Mouse (Mus musculus) embryonic facial prominence, embryonic 14.5 days (tissue): ENCODE measurements around the gene Mtln. TPM values are rescaled to one million over a fixed set of nuclear protein-coding genes. Genes with fewer than 3 reads are reported as not detected.

Experiments
- ATAC-seq: fragments of 200-750 bp; cut with Nextera tagmentation; 2 replicates; pipeline ENCODE4 v1.8.0; 2017; ENCODE audit warnings: low read depth, moderate number of reproducible peaks, moderate TSS enrichment
- DNase-seq: peaks from one replicate; pipeline ENCODE4 v3.0.0-alpha.2; 2015; ENCODE audit warnings: low spot score
- H3K27ac ChIP-seq: fragments of 300-500 bp; sonication (generic); replicated peaks from 2 replicates; pipeline ENCODE4 v1.5.1; 2014; ENCODE audit warnings: low read depth, mild to moderate bottlenecking, low read length, moderate library complexity
- H3K27me3 ChIP-seq: fragments of 300-500 bp; sonication (generic); replicated peaks from 2 replicates; pipeline ENCODE4 v1.6.1; 2014; ENCODE audit warnings: low read length; ENCODE audit not compliant: control insufficient read depth, insufficient read depth
- H3K36me3 ChIP-seq: fragments of 300-500 bp; sonication (generic); 2 replicates; pipeline ENCODE4 v1.6.1; 2014; ENCODE audit warnings: low read length, mixed read lengths; ENCODE audit not compliant: control insufficient read depth, insufficient read depth
- H3K4me1 ChIP-seq: fragments of 300-500 bp; sonication (generic); 2 replicates; pipeline ENCODE4 v1.6.1; 2014; ENCODE audit warnings: antibody characterized with exemption, low read length; ENCODE audit not compliant: control insufficient read depth, insufficient read depth
- H3K4me2 ChIP-seq: fragments of 300-500 bp; sonication (generic); 2 replicates; pipeline ENCODE4 v1.6.1; 2014; ENCODE audit warnings: low read depth, mild to moderate bottlenecking, low read length, moderate library complexity, mixed read lengths
- H3K4me3 ChIP-seq: fragments of 300-500 bp; sonication (generic); 2 replicates; pipeline ENCODE4 v1.5.1; 2014; ENCODE audit warnings: low read depth, mild to moderate bottlenecking, low read length
- H3K9ac ChIP-seq: fragments of 300-500 bp; sonication (generic); 2 replicates; pipeline ENCODE4 v1.6.1; 2014; ENCODE audit warnings: low read depth, mild to moderate bottlenecking, low read length, moderate library complexity, mixed read lengths
- H3K9me3 ChIP-seq: fragments of 300-500 bp; sonication (generic); 2 replicates; pipeline ENCODE4 v1.6.1; 2016; ENCODE audit warnings: low read length; ENCODE audit not compliant: control insufficient read depth
- WGBS: fragments of 180-500 bp; shearing (Covaris S2); extraction: QIAGEN DNeasy Blood & Tissue Kit; methylation state at CpG from one replicate; pipeline ENCODE4 v1.1.7; 2014; 5-methylcytosine and 5-hydroxymethylcytosine counted together
- polyA plus RNA-seq: library from polyadenylated mRNA; unstranded; fragments of >200 nt; fragmentation: Nextera tagmentation; extraction: Ambion mirVana; gene quantifications from 2 replicates; pipeline ENCODE4 v1.2.1, GENCODE M21; 2014

Gene Mtln
- polyA plus RNA-seq = 38.4 and 42.2 TPM in 2 replicates

- peak; percentile 96 for DNase-seq
- peak within 1 kb of the TSS; percentile 72 for H3K4me3 ChIP-seq
- H3K4me2 ChIP-seq = peak within 1 kb of the TSS; percentile 74
- no peaks in the 10 kb centered on the region for H3K27me3 ChIP-seq
- no peaks in the 10 kb centered on the region for H3K9me3 ChIP-seq
- peak; percentile 97 for ATAC-seq
- 2% methylated on average over 37 of the region's 37 CpGs for WGBS
- H3K27ac ChIP-seq = peak within 1 kb of the TSS; percentile 78
- H3K9ac ChIP-seq = peak within 1 kb of the TSS; percentile 81
- H3K36me3 ChIP-seq = no peaks in the 10 kb centered on the region
- H3K4me1 ChIP-seq = peaks cover 20% of the 10 kb centered on the region
These were observed at the start of gene Mtln for GRCm38 (mm10) chr2:127791919-127792603. Gene Mtln (minus strand): TSS chr2:127792488.

- no peak overlapping the region for H3K27ac ChIP-seq
- no peak overlapping the region for H3K9ac ChIP-seq
- H3K4me3 ChIP-seq = no peak overlapping the region
- ATAC-seq (no peak), DNase-seq (no peak)
- H3K27me3 ChIP-seq = peaks cover 34% of the 10 kb centered on the region
- WGBS = 78% methylated on average over 1 of the region's 1 CpGs
- H3K9me3 ChIP-seq = no peaks in the 10 kb centered on the region
- no peak overlapping the region for H3K4me2 ChIP-seq
- H3K4me1 ChIP-seq = no peaks in the 10 kb centered on the region
- H3K36me3 ChIP-seq = no peaks in the 10 kb centered on the region
These were observed 49.1 kb upstream of the Mtln start for GRCm38 (mm10) chr2:127841402-127841801.

- H3K27me3 ChIP-seq = peaks cover 34% of the 10 kb centered on the region
- H3K9me3 ChIP-seq = no peaks in the 10 kb centered on the region
- H3K27ac ChIP-seq = no peak overlapping the region
- 19% methylated on average over 11 of the region's 11 CpGs for WGBS
- no peak overlapping the region for H3K4me3 ChIP-seq
- no peaks in the 10 kb centered on the region for H3K36me3 ChIP-seq
- DNase-seq (no peak), ATAC-seq (no peak)
- no peaks in the 10 kb centered on the region for H3K4me1 ChIP-seq
- H3K4me2 ChIP-seq = no peak overlapping the region
- no peak overlapping the region for H3K9ac ChIP-seq
These were observed 47.1 kb upstream of the Mtln start for GRCm38 (mm10) chr2:127839425-127839824.

- no peaks in the 10 kb centered on the region for H3K36me3 ChIP-seq
- no peak for ATAC-seq
- no peak within 1 kb of the TSS for H3K9ac ChIP-seq
- peaks cover 34% of the 10 kb centered on the region for H3K27me3 ChIP-seq
- no peak within 1 kb of the TSS for H3K4me2 ChIP-seq
- no peaks in the 10 kb centered on the region for H3K9me3 ChIP-seq
- DNase-seq = no peak
- no peak within 1 kb of the TSS for H3K4me3 ChIP-seq
- 63% methylated on average over 7 of the region's 7 CpGs for WGBS
- no peak within 1 kb of the TSS for H3K27ac ChIP-seq
- no peaks in the 10 kb centered on the region for H3K4me1 ChIP-seq
These were observed 46.3 kb upstream of the Mtln start, which contains the start of gene Acoxl for GRCm38 (mm10) chr2:127838576-127838975. Gene Acoxl (plus strand): TSS chr2:127838876.

GRCm38 (mm10) chr2:127832833-127833190, 40.5 kb upstream of the Mtln start:
- ATAC-seq = no peak
- Histone ChIP-seq H3K36me3 (peaks cover 5% of the 10 kb centered on the region; the same call in 1 of the 2 replicates), H3K9ac (no peak overlapping the region), H3K27me3 (peaks cover 3% of the 10 kb centered on the region; the same call in 1 of the 2 replicates), H3K27ac (no peak overlapping the region), H3K4me2 (no peak overlapping the region), H3K4me1 (no peaks in the 10 kb centered on the region; the same call in 1 of the 2 replicates), H3K9me3 (no peaks in the 10 kb centered on the region), H3K4me3 (no peak overlapping the region)
- 11% methylated on average over 2 of the region's 2 CpGs for WGBS
- peak; percentile 49 for DNase-seq

GRCm38 (mm10) chr2:127832103-127832832, 40.0 kb upstream of the Mtln start:
- Histone ChIP-seq H3K9me3 (no peaks in the 10 kb centered on the region), H3K4me3 (peak overlapping the region; percentile 74), H3K36me3 (peaks cover 6% of the 10 kb centered on the region), H3K4me2 (peak overlapping the region; percentile 80), H3K27me3 (no peaks in the 10 kb centered on the region; the same call in 1 of the 2 replicates), H3K9ac (peak overlapping the region; percentile 32; the same call in 1 of the 2 replicates), H3K4me1 (no peaks in the 10 kb centered on the region; the same call in 1 of the 2 replicates), H3K27ac (no peak overlapping the region)
- no peak for DNase-seq
- 38% methylated on average over 11 of the region's 11 CpGs for WGBS
- peak; percentile 54; the same call in 1 of the 2 replicates for ATAC-seq

- Histone ChIP-seq H3K9me3 (no peaks in the 10 kb centered on the region), H3K4me2 (peak within 1 kb of the TSS; percentile 80), H3K4me3 (peak within 1 kb of the TSS; percentile 74), H3K27me3 (no peaks in the 10 kb centered on the region), H3K9ac (peak within 1 kb of the TSS; percentile 63), H3K36me3 (peaks cover 10% of the 10 kb centered on the region), H3K27ac (no peak within 1 kb of the TSS), H3K4me1 (no peaks in the 10 kb centered on the region; the same call in 1 of the 2 replicates)
- DNase-seq (peak; percentile 98), ATAC-seq (peak; percentile 98)
- WGBS = 0% methylated on average over 45 of the region's 56 CpGs
These were observed 39.3 kb upstream of the Mtln start, which contains the start of gene Bub1 for GRCm38 (mm10) chr2:127831401-127832102. Gene Bub1 (minus strand): TSS chr2:127831865.

GRCm38 (mm10) chr2:127789651-127790270, 2.5 kb downstream of the Mtln start:
- DNase-seq = no peak
- 0 out of 2 replicates have a peak overlapping the region, but pooled peaks have one; percentile 78 for H3K9ac ChIP-seq
- no peaks in the 10 kb centered on the region for H3K9me3 ChIP-seq
- ATAC-seq = no peak
- H3K4me2 ChIP-seq = peak overlapping the region; percentile 77
- peak overlapping the region; percentile 81 for H3K4me3 ChIP-seq
- H3K36me3 ChIP-seq = no peaks in the 10 kb centered on the region
- no peaks in the 10 kb centered on the region for H3K27me3 ChIP-seq
- H3K27ac ChIP-seq = 0 out of 2 replicates have a peak overlapping the region, but pooled peaks have one; percentile 59
- peaks cover 20% of the 10 kb centered on the region for H3K4me1 ChIP-seq
- WGBS = 27% methylated on average over 9 of the region's 9 CpGs
